Mouse (Mus musculus): ENCODE data around the gene Kncn. TPM values are rescaled to one million over a fixed set of nuclear protein-coding genes. Genes with fewer than 3 reads are reported as not detected.

The Kncn gene
- total RNA-seq, 2 experiments from 2014 or later: not detected

DNA sequence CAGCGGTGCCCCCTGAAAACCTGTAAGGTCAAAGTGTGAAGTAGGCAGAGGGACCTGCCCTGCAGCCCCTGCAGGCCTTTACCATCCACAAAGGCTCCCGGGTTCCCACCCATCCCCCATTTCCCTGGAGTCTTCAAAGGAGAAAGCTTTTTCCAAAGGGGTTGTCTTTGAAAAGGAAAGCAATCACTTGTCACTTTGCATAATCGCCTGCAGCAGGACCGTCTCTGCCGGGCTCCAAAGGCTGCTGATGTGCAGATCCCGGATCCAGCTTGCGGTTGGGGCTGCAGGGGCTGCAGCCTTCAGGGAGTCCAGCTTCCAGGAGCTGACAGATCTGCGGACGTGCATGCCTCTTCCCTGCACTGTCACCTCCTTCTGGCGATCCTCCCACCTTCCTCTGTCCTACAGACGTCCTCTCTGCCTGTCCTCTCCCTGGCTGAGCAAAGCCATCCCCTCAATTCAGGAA lies 6.0 kb upstream of the Kncn start:
- intact Hi-C loops (cut with DNase I): no loop called here
- no peak for DNase-seq

- DNase-seq: no peak
- intact Hi-C loops (cut with DNase I): no loop called here
Observed at GRCm38 (mm10) chr4:115878828-115879227, 5.4 kb upstream of the Kncn start.

- no peak for DNase-seq
- intact Hi-C loops (cut with DNase I): no loop called here
Observed at GRCm38 (mm10) chr4:115881183-115881582, 3.0 kb upstream of the Kncn start.

GRCm38 (mm10) chr4:115882195-115882594 lies 2.0 kb upstream of the Kncn start:
- DNase-seq: no peak
- intact Hi-C loops (cut with DNase I): no loop called here

DNA sequence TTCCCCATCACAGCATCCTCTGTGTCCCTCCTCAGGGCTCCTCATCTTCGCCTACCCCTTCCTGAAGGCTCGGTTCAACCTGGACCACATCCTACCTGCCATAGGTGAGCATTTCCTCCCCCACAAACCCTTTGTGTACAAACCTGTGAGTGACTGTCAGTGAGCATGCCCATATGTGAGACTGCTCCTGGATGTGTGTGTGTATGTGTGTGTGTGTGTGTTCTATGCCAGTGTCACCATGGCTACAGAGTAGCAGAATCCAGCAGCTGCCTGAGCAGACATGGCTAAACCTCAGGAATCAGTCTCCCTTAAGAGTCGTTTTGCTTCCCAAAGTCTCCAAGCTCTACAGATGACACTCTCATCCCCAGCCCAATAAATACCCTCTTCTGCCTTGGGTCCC lies 1.6 kb downstream of the Kncn start:
- intact Hi-C loops (cut with DNase I): no loop called here
- no peak for DNase-seq

- intact Hi-C loops (cut with DNase I): no loop called here
- DNase-seq: no peak
Observed at GRCm38 (mm10) chr4:115886875-115887274, 2.7 kb downstream of the Kncn start.

DNA sequence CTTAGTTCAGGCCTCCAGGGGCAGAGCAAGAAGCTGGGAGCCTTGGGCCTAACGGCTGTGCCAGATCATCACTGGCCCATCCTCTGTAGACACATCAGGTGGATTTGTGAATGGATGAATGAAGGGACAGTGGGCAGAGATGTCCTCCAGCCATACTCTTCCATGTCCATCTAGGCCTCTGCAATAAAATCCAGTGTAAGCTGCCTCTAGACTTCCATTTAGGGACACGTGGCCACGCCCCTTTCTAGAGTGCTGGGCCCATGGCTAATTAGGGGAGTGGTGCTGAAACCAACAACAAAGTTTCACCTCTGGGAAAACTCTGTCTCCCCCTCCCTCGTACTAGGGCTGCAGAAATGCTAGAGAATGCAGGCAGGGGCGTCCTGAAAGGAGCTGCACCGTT lies 5.9 kb downstream of the Kncn start:
- intact Hi-C loops (cut with DNase I): no loop called here
- DNase-seq: no peak

- intact Hi-C loops (cut with DNase I): no loop called here
- no peak for DNase-seq
Observed at GRCm38 (mm10) chr4:115890553-115890952, 6.4 kb downstream of the Kncn start, which contains the start of gene 6430628N08Rik. Gene 6430628N08Rik, plus strand, starts transcription at chr4:115890665.

DNA sequence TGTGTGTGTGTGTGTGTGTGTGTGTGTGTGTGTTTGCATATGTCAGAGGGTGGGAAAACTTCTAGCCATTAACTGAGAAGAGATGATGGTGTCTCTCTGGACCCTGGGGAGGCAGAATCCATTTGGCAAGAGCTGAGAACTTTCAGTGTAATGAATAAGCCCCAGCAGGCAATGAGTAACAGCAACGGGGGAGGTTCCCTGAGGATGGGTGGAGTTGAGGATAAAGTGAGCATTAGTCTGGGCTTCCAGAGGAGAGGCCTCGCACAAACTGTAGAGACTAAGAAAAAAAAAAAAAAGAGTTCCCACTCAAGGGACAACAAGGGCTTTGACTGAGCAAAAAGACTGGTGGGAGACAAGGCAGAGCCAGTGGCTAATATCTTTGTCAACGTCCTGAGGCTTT lies 10.1 kb downstream of the Kncn start:
- DNase-seq: no peak
- intact Hi-C loops (cut with DNase I): no loop called here

GRCm38 (mm10) chr4:115897901-115898631 lies 13.9 kb downstream of the Kncn start:
- no peak for DNase-seq
- intact Hi-C loops (cut with DNase I): no loop called here

GRCm38 (mm10) chr4:115902816-115903215 lies 18.6 kb downstream of the Kncn start:
- DNase-seq: peak; percentile 46 to 64
- intact Hi-C loops (cut with DNase I): loop anchor here (2.0 kb wide), 2 partner anchors 50 to 80 kb away; no protein-coding TSS in a partner anchor

DNA sequence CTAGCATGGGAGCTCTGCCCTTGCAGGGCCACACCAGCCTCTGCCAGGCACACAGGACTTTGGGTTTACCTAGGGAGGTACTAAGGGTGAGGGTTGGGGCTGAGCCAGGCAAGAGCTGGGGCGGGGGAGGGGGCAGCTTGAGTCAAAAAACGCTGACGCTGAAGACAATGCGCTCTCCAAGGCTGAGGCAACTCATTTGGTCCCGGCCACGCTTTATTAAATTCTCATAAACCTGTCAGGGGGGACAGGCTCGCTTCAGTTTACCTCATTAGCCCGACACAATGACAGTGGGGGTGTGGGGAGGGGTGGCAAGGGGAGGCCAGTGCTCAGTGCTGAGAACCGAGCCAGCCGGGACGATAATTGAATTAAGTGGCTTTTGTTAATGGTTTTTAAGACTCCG lies 20.2 kb downstream of the Kncn start:
- intact Hi-C loops (cut with DNase I): no loop called here
- no peak for DNase-seq

DNA sequence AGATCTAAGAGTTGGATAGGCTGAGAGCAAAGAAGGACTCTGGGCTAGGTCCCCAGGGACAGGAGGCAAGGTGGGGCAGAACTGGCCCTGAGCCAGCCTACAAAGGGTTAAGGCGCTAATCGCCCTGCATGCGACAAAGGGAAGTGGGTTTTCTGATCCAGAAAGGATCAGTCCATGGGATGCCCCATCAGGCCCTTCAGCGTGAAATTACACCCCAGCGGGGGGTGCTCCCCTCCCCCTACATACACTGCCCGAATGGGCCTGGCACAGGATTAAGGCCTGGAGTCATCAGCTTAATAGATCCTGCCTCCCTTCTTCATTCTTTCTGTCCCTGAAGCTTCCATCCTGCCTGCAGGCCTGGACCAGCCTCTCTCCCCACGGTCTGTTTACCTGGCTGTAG lies 21.5 kb downstream of the Kncn start:
- intact Hi-C loops (cut with DNase I): no loop called here
- DNase-seq: no peak

DNA sequence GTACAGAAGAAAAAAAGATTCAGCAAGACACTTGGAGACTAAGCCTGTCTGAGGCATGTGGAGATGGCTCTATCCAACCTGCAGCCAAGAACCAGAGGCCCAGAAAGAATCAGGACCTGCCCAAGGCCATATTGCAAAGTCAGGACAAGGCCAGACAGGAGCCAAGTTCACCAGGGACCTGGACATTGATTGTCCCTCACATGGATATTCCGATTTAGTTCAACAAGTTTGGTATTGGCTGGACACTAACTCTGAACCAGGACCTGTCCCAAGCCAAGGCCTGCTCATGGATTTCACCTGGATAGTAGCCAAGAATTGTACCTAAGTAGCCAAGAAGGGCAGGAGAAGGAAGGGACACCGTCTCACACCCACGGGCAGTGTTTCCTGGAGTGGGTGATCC lies 22.6 kb downstream of the Kncn start:
- no peak for DNase-seq
- intact Hi-C loops (cut with DNase I): no loop called here

- no peak for DNase-seq
- intact Hi-C loops (cut with DNase I): no loop called here
Observed at GRCm38 (mm10) chr4:115907994-115908393, 23.8 kb downstream of the Kncn start.

GRCm38 (mm10) chr4:115908641-115909040 lies 24.4 kb downstream of the Kncn start:
- intact Hi-C loops (cut with DNase I): no loop called here
- DNase-seq: no peak

DNA sequence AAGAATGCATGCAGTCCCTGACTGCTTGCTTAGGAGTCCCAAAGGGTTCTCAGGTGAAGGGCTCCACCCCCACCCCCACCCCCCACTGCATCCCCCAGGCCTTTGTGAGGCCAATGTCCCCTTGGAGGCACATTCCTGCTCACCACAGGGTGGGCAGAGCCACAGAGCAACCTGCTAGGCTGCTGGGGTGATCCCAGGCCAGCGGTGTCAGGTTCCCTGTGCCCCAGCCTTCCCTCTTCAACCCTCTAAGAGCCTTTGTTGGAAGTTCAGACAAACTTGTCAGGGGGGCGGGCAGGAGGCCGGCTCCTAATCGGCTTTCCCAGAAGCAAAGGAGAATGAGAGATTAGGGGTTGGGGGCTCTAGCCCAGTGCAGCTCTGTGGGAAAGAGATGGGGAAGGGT lies 27.4 kb downstream of the Kncn start:
- no peak for DNase-seq
- intact Hi-C loops (cut with DNase I): no loop called here

DNA sequence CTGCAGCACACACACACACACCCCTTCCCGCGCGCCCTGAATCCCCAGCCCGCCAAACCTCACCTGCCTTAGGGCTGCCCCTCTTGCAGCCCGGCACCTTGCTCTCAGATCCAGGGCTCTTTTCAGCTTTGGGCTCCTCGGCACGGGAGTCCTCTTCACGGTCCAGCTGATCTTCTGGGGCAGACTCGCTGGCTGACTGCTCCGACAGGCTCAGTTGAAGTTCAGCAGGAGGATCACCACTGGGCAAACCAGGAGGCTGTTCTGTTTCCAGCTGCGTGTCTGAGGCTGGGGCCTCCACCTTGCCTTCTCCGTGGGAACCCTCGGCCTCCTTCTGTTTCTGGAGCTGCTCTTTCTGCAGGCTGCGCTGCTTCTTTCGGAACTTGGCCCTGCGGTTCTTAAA lies 35.7 kb downstream of the Kncn start:
- intact Hi-C loops (cut with DNase I): no loop called here
- no peak for DNase-seq

GRCm38 (mm10) chr4:115922688-115923087 lies 38.5 kb downstream of the Kncn start:
- intact Hi-C loops (cut with DNase I): no loop called here
- no peak for DNase-seq

- intact Hi-C loops (cut with DNase I): no loop called here
- no peak for DNase-seq
Observed at GRCm38 (mm10) chr4:115923262-115923880, 39.2 kb downstream of the Kncn start.

GRCm38 (mm10) chr4:115927637-115928036 lies 43.4 kb downstream of the Kncn start:
- intact Hi-C loops (cut with DNase I): no loop called here
- DNase-seq: no peak

DNA sequence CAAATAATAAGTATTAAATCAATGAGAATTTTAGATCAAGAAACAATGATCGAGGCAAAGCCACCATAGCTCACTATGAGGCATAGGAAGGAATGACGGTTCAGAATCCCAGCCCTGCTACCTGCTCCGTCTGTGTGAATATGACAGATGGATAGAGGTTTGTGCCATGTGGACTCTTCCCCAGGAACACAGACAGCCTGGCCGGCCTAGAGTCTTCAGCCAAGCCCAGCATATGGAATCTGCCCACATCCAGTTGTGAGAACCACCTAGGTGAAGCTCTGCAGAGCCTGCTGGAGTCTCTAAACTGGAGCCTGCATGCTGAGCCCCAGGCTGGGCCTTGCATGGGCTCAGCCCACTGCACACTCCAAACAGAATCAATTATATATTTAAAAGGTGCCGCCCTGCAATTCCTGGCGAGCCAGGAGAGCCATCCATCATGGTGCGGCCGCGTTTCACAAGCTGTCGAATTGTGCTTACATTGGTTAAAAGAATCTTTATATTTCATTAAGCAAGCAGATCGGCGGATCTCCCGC lies 47.4 kb downstream of the Kncn start:
- intact Hi-C loops (cut with DNase I): no loop called here
- no peak for DNase-seq
